Mouse (Mus musculus) liver, embryonic 12.5 days (tissue): ENCODE measurements around the gene Kcnn3. TPM values are rescaled to one million over a fixed set of nuclear protein-coding genes. Genes with fewer than 3 reads are reported as not detected.
A peak's percentile ranks its signal among the peaks of the same experiment; 100 is the strongest.

Source experiments
- ATAC-seq: fragments of 200-750 bp; cut with Nextera tagmentation; 2 replicates; pipeline ENCODE4 v1.8.0; 2017; ENCODE audit warnings: moderate number of reproducible peaks, mild to moderate bottlenecking, moderate library complexity
- H3K27ac ChIP-seq: fragments of 300-500 bp; sonication (generic); 2 replicates; pipeline ENCODE4 v1.5.1; 2016; ENCODE audit warnings: mild to moderate bottlenecking
- H3K27me3 ChIP-seq: fragments of 300-500 bp; sonication (generic); replicated peaks from 2 replicates; pipeline ENCODE4 v1.6.1; 2016; ENCODE audit warnings: mild to moderate bottlenecking, moderate library complexity
- H3K36me3 ChIP-seq: fragments of 300-500 bp; sonication (generic); 2 replicates; pipeline ENCODE4 v1.6.1; 2016; ENCODE audit warnings: mild to moderate bottlenecking, moderate library complexity
- H3K4me1 ChIP-seq: fragments of 300-500 bp; sonication (generic); 2 replicates; pipeline ENCODE4 v1.6.1; 2016
- H3K4me2 ChIP-seq: fragments of 300-500 bp; sonication (generic); 2 replicates; pipeline ENCODE4 v1.6.1; 2016; ENCODE audit warnings: mild to moderate bottlenecking, moderate library complexity
- H3K4me3 ChIP-seq: fragments of 300-500 bp; sonication (generic); 2 replicates; pipeline ENCODE4 v1.5.1; 2016; ENCODE audit warnings: mild to moderate bottlenecking, moderate library complexity
- H3K9ac ChIP-seq: fragments of 300-500 bp; sonication (generic); 2 replicates; pipeline ENCODE4 v1.6.1; 2016; ENCODE audit warnings: mild to moderate bottlenecking, moderate library complexity
- H3K9me3 ChIP-seq: fragments of 300-500 bp; sonication (generic); replicated peaks from 2 replicates; pipeline ENCODE4 v1.6.1; 2016; ENCODE audit warnings: mild to moderate bottlenecking, moderate library complexity
- WGBS: fragments of 180-500 bp; shearing (Covaris S2); methylation state at CpG from one replicate; pipeline ENCODE4 v1.1.7; 2016; ENCODE audit not compliant: insufficient replicate concordance; 5-methylcytosine and 5-hydroxymethylcytosine counted together
- polyA plus RNA-seq: library from polyadenylated mRNA; unstranded; fragments of >200 nt; fragmentation: Nextera tagmentation; extraction: Ambion mirVana; gene quantifications from 2 replicates; pipeline ENCODE4 v1.2.1, GENCODE M21; 2016

Kcnn3 gene
- polyA plus RNA-seq, 1 experiment from 2014 or later: not detected

DNA sequence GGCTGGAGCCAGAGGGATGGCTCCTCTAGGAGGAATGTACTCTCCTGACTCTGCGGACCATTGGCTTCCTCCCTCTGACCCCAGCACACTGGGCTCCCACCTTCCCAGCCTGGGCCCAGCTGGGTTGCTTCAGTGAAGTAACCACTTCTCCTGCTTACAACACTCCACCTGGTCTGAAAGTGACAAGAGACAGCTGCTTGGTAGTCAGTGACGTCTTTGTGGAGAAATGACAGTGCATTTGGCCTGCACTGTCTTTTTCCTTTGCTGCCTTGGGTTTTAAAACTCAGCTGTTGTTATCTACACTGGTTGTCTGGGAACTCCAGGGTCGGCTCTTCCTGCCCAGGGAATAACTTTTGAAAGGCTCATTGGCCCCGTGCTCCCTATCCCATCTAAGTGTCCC, 29.5 kb downstream of the Kcnn3 start:
- no peak overlapping the region for H3K27ac ChIP-seq
- no peak for ATAC-seq
- H3K4me1 ChIP-seq: peaks cover 19% of the 10 kb centered on the region; the same call in 1 of the 2 replicates
- no peaks in the 10 kb centered on the region for H3K9me3 ChIP-seq
- H3K27me3 ChIP-seq: peaks cover 12% of the 10 kb centered on the region; the same call in 1 of the 2 replicates
- no peaks in the 10 kb centered on the region for H3K36me3 ChIP-seq
- no peak overlapping the region for H3K4me2 ChIP-seq
- 45% methylated on average over 4 of the region's 4 CpGs for WGBS
- H3K9ac ChIP-seq: no peak overlapping the region
- no peak overlapping the region for H3K4me3 ChIP-seq

DNA sequence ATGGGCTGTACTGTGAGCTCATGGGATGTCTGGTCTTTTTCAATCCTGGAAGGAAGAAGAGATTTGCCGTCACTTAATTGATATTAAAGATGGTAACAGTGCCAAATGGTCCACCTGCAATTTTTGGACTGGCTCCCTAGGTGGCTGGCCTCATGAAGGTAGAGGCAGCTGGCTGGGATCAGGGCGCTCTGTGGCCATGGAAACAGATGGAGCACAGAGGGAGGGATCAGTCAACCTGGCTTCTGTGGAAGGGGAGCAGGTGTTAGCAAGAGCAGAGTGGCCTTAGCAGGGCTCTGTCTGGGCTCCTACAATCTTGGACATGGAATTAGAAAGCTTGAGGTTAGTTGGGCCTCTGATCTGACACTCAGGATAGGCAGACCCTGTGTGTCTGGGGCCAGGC, 31.9 kb downstream of the Kcnn3 start:
- Histone ChIP-seq H3K4me3 (no peak overlapping the region), H3K27ac (no peak overlapping the region), H3K27me3 (peaks cover 13% of the 10 kb centered on the region; the same call in 1 of the 2 replicates), H3K4me2 (no peak overlapping the region), H3K36me3 (no peaks in the 10 kb centered on the region), H3K4me1 (peaks cover 17% of the 10 kb centered on the region; the same call in 1 of the 2 replicates), H3K9me3 (no peaks in the 10 kb centered on the region), H3K9ac (no peak overlapping the region)
- 72% methylated on average over 2 of the region's 2 CpGs for WGBS
- no peak for ATAC-seq

DNA sequence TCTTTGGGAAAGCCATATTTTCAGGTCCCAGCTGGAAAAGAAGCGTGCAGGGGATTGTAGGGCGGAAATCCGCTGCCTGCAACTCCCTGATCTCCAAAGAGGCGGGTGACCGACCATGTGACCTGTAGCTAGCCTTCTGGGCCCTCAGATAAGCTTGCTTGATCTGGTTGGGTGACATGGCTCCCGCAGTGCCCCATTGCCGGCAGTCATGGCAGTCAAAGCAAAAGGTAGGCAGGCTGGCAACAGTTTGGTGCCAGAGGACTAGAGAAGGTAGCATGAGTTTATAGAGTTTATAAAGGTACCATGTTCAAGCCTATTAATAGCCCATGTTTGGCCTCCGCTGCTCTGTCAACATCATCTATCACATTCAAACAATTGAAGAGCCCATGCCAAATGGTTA, 33.5 kb downstream of the Kcnn3 start:
- Histone ChIP-seq H3K4me1 (peaks cover 15% of the 10 kb centered on the region; the same call in 1 of the 2 replicates), H3K4me2 (0 out of 2 replicates have a peak overlapping the region, but pooled peaks have one; percentile 7), H3K36me3 (no peaks in the 10 kb centered on the region), H3K9me3 (no peaks in the 10 kb centered on the region), H3K9ac (no peak overlapping the region), H3K27me3 (peaks cover 11% of the 10 kb centered on the region; the same call in 1 of the 2 replicates), H3K4me3 (no peak overlapping the region), H3K27ac (peak overlapping the region; percentile 23; the same call in 1 of the 2 replicates)
- ATAC-seq: peak; percentile 69; the same call in 1 of the 2 replicates
- WGBS: 61% methylated on average over 8 of the region's 8 CpGs

DNA sequence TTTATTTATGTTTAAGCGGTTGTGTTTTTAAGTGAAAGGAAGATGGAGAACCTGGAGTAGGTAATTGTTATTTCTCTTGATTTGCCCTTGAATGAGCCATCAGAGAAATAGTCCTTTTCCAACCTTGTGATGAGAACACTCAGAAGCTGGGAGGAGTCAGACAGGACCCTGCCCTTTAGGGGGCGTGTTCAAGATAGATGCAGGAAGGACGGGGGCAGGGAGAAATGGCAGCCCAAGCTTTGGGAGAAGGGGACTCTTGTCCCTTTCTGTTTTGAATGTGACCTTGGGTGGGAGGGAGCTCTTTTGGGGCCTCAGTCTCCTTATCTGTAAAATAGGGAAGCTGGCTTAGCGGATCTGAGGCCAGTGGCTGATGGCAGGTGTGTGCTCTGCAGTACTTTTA, 34.0 kb downstream of the Kcnn3 start:
- Histone ChIP-seq H3K9ac (no peak overlapping the region), H3K27ac (no peak overlapping the region; the same call in 1 of the 2 replicates), H3K4me3 (no peak overlapping the region), H3K4me2 (peak overlapping the region; percentile 7; the same call in 1 of the 2 replicates), H3K9me3 (no peaks in the 10 kb centered on the region), H3K4me1 (peaks cover 15% of the 10 kb centered on the region; the same call in 1 of the 2 replicates), H3K27me3 (peaks cover 5% of the 10 kb centered on the region; the same call in 1 of the 2 replicates), H3K36me3 (no peaks in the 10 kb centered on the region)
- ATAC-seq: no peak
- 63% methylated on average over 4 of the region's 4 CpGs for WGBS

DNA sequence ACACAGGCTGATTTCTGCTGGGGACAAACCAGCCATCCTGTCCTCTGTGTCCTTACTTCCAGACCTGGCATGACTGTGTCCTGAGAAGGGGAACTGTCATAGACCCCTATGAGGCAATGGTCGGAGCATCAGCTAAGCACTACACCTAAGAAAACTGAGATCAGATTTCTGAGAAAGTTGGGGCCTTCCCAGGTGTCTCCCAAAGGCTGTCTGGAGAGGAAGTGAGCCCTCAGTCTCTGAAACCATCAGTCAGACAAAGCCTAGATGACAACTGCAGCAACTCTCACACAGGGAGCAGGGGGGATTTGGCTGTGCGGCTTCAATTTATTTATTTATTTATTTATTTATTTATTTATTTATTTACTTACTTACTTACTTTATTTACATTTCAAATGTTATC, 34.6 kb downstream of the Kcnn3 start:
- WGBS: 75% methylated on average over 2 of the region's 2 CpGs
- 0 out of 2 replicates have a peak overlapping the region, but pooled peaks have one; percentile 7 for H3K4me2 ChIP-seq

DNA sequence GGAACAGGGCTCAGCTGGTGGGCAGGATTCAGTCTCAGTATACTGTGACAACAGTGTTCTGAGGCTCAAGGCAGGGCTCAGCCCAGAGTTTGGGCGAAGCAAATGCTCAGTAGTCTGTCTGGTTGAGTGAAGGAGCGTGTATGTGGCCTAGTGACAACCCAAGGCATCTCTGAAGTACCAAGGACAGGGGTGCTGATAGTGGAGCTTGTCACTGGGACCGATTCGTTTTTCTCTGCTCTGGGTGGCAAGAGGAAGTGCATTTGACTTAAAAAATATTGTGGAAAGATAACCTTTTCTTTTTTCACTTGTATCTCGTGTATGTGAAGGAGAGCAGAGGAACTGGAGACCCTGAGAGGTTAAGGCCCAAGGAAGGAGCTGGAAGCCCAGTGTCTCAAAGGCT, 37.8 kb downstream of the Kcnn3 start:
- Histone ChIP-seq H3K27me3 (peaks cover 21% of the 10 kb centered on the region), H3K9ac (no peak overlapping the region), H3K4me1 (peaks cover 15% of the 10 kb centered on the region; the same call in 1 of the 2 replicates), H3K27ac (no peak overlapping the region), H3K36me3 (no peaks in the 10 kb centered on the region), H3K9me3 (no peaks in the 10 kb centered on the region), H3K4me3 (no peak overlapping the region), H3K4me2 (no peak overlapping the region)
- 39% methylated on average over 5 of the region's 5 CpGs for WGBS
- ATAC-seq: no peak

More for the DNA sequence above, 34.6 kb downstream of the Kcnn3 start:
- Histone ChIP-seq H3K9ac (no peak overlapping the region), H3K36me3 (no peaks in the 10 kb centered on the region), H3K4me3 (no peak overlapping the region), H3K9me3 (no peaks in the 10 kb centered on the region), H3K27ac (no peak overlapping the region), H3K27me3 (0 out of 2 replicates have a peak, but pooled peaks cover 5% of the 10 kb centered on the region), H3K4me1 (peaks cover 15% of the 10 kb centered on the region; the same call in 1 of the 2 replicates)
- ATAC-seq: no peak

DNA sequence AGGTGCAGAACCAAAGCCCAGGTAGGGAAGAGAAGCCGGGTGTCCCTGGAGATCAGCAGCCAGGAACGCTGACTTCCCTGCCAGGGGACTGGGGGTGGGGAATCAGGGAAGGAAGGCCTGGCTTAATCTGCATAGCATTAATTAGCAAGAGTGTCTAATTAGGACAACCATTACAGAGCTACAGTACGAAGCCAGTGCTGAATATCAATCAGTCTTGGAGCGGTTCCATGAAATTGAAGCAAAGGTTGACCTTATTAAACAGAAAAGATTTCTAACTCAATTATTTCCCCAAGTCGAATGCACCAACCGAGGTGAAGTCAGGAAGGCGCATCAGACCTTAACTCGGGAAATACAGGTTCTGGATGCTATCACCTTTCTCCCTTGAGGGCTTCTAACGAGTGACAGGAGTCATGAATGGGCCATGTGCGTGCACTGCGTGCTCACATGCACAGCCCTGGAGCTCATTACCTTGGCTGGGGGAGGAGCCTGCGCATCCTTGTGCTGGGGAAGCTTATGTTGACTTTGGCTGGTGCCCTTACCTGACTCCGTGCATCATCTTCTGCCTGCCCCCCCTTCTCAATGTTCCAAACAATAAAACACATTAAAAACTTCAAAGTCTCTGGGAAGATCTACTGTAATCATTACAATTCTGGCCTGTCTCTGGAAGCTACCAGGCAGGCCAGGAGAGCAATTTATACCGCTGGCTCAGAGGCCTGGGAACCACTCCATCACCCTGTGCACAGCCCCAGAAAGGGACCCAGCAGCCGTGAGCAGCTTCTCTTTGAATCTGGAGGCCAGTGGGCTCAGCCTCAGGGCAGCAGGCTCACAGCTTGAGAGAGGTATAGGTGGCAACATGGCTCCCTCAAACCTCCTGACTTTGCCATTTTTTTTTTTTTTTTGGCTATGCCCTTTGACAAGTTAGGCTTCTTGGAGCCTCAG, 39.3 kb downstream of the Kcnn3 start:
- H3K9me3 ChIP-seq: no peaks in the 10 kb centered on the region
- H3K4me3 ChIP-seq: no peak overlapping the region
- peaks cover 4% of the 10 kb centered on the region; the same call in 1 of the 2 replicates for H3K4me1 ChIP-seq
- no peak overlapping the region for H3K27ac ChIP-seq
- no peak overlapping the region for H3K9ac ChIP-seq
- peaks cover 29% of the 10 kb centered on the region for H3K27me3 ChIP-seq
- H3K4me2 ChIP-seq: no peak overlapping the region
- H3K36me3 ChIP-seq: no peaks in the 10 kb centered on the region
- 68% methylated on average over 15 of the region's 15 CpGs for WGBS
- ATAC-seq: no peak

DNA sequence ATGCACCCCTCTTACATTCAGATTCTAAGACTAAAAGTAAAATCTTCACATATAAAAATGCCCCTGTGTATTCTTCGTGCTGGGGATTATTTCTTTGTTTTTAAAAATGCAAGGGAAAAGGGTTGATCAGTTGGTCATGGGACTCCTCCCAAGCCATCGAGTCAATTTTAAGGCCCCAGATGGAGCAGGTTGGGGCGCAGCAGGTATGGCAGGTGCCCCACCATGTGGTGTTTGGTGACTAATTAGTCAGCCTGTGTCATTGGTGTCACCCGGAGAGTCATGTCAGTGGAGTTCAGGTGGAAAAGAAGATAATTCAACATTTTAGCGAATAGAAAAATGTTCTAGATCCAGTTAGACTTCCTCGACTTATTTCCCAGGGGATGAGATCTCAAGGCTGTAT, 41.4 kb downstream of the Kcnn3 start:
- no peak overlapping the region for H3K4me3 ChIP-seq
- no peak for ATAC-seq
- no peak overlapping the region for H3K9ac ChIP-seq
- no peaks in the 10 kb centered on the region for H3K36me3 ChIP-seq
- H3K27me3 ChIP-seq: peaks cover 36% of the 10 kb centered on the region
- H3K27ac ChIP-seq: no peak overlapping the region
- no peaks in the 10 kb centered on the region for H3K9me3 ChIP-seq
- H3K4me1 ChIP-seq: no peaks in the 10 kb centered on the region
- no peak overlapping the region for H3K4me2 ChIP-seq
- WGBS: 62% methylated on average over 6 of the region's 6 CpGs

DNA sequence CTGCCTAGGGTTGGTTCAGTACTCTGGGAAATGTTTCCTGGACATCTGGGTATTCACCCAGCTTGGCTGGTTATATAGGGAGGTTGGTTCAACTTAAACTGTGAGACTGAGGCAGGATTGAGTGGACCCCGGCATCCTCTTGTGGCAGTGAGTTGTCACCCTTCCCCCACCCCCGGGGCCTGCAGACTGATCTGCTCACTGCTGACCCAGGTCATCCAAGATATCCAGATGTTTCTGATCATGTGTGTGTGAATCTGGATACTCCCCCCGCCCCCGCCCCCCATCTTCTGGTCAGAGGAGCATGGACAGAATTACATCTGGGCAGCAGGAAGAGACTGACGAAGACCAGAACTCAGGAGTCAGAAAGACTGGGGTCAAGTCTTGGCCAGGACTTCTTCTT, 45.4 kb downstream of the Kcnn3 start:
- 74% methylated on average over 5 of the region's 5 CpGs for WGBS
- H3K9me3 ChIP-seq: no peaks in the 10 kb centered on the region
- H3K9ac ChIP-seq: no peak overlapping the region
- peaks cover 32% of the 10 kb centered on the region for H3K27me3 ChIP-seq
- no peaks in the 10 kb centered on the region for H3K36me3 ChIP-seq
- H3K4me3 ChIP-seq: no peak overlapping the region
- H3K27ac ChIP-seq: no peak overlapping the region
- no peak overlapping the region for H3K4me2 ChIP-seq
- ATAC-seq: no peak
- peaks cover 20% of the 10 kb centered on the region for H3K4me1 ChIP-seq

DNA sequence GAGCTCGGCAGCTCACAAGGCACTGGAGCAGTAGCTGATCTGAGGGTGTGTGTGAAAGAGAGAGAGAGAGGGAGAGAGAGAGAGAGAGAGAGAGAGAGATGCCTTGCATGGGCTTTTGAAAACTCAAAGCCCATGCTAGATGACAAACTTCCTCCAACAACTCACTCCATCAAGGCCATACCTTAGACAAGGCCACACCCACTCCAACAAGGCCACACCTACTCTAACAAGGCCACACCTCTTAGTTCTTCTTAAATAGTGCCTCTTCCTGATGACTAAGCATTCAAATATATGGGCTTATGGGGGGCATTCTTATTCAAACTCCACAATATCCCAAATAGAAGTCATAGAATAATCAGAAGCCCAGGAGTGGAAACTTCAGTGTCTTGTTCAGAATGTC, 49.1 kb downstream of the Kcnn3 start:
- no peak for ATAC-seq
- peaks cover 56% of the 10 kb centered on the region for H3K4me1 ChIP-seq
- no peaks in the 10 kb centered on the region for H3K9me3 ChIP-seq
- H3K36me3 ChIP-seq: no peaks in the 10 kb centered on the region
- peaks cover 12% of the 10 kb centered on the region; the same call in 1 of the 2 replicates for H3K27me3 ChIP-seq
- 76% methylated on average over 1 of the region's 1 CpGs for WGBS
- no peak overlapping the region for H3K4me2 ChIP-seq
- H3K9ac ChIP-seq: no peak overlapping the region
- no peak overlapping the region for H3K4me3 ChIP-seq
- H3K27ac ChIP-seq: peak overlapping the region; percentile 75; the same call in 1 of the 2 replicates

DNA sequence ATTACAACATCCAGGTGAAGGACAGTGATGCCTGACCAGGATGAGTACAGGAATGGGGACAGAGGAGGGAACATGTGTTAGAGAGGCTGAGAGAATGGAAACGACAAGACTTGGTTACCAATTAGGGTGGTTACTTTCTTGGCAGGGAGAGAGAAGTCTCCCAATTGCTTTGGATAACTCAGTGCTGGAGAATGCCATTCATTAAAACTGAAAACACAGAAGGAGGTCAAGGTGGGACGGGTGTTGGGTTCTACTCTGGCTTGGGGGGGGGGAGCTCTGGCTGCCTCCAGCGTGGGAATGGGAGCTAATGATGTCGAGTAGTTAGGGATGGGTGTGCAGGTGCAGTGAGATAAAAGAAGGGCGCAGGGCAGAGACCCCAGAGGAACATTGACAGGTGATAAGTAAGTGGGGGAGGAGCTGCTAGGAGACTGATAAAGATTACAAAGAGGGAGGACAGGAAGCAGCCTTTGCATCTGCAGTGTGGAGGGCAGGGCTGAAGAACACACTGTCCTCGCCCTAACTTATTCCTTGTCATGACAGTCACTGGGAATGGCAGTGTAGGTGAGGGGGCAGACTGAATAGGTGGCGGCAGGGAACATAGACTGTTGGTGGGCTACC, 49.9 kb downstream of the Kcnn3 start:
- Histone ChIP-seq H3K4me3 (0 out of 2 replicates have a peak overlapping the region, but pooled peaks have one; percentile 4), H3K36me3 (no peaks in the 10 kb centered on the region), H3K4me1 (peaks cover 60% of the 10 kb centered on the region), H3K4me2 (peak overlapping the region; percentile 52), H3K27me3 (peaks cover 6% of the 10 kb centered on the region; the same call in 1 of the 2 replicates), H3K27ac (peak overlapping the region; percentile 75), H3K9ac (peak overlapping the region; percentile 15; the same call in 1 of the 2 replicates), H3K9me3 (no peaks in the 10 kb centered on the region)
- whole genome bisulfite sequencing: 8% methylated on average over 7 of the region's 7 CpGs
- ATAC-seq: peak; percentile 84
